Mouse (Mus musculus) stomach, postnatal 0 days (tissue): ENCODE measurements around the gene Pabpc4. TPM values are rescaled to one million over a fixed set of nuclear protein-coding genes. Genes with fewer than 3 reads are reported as not detected.

ENCODE experiments used
- ATAC-seq: fragments of 200-750 bp; cut with Nextera tagmentation; 2 replicates; pipeline ENCODE4 v1.8.0; 2017; ENCODE audit not compliant: low FRiP score, low TSS enrichment
- DNase-seq: peaks from one replicate; pipeline ENCODE4 v3.0.0-alpha.2; 2016; ENCODE audit warnings: low spot score
- H3K27ac ChIP-seq: fragments of 300-500 bp; sonication (generic); replicated peaks from 2 replicates; pipeline ENCODE4 v1.5.1; 2014; ENCODE audit warnings: mild to moderate bottlenecking, control low read depth
- H3K27me3 ChIP-seq: fragments of 300-500 bp; sonication (generic); 2 replicates; pipeline ENCODE4 v1.6.1; 2014; ENCODE audit warnings: low read length; ENCODE audit not compliant: control insufficient read depth, insufficient read depth
- H3K36me3 ChIP-seq: fragments of 300-500 bp; sonication (generic); 2 replicates; pipeline ENCODE4 v1.6.1; 2014; ENCODE audit warnings: low read length, mixed read lengths; ENCODE audit not compliant: control insufficient read depth, insufficient read depth
- H3K4me1 ChIP-seq: fragments of 300-500 bp; sonication (generic); replicated peaks from 2 replicates; pipeline ENCODE4 v1.6.1; 2014; ENCODE audit warnings: antibody characterized with exemption; ENCODE audit not compliant: control insufficient read depth, insufficient read depth
- H3K4me2 ChIP-seq: fragments of 300-500 bp; sonication (generic); replicated peaks from 2 replicates; pipeline ENCODE4 v1.6.1; 2014; ENCODE audit warnings: low read depth, mild to moderate bottlenecking, control low read depth, moderate library complexity
- H3K4me3 ChIP-seq: fragments of 300-500 bp; sonication (generic); 2 replicates; pipeline ENCODE4 v1.5.1; 2014; ENCODE audit warnings: low read depth, low read length, control low read depth
- H3K9ac ChIP-seq: fragments of 300-500 bp; sonication (generic); 2 replicates; pipeline ENCODE4 v1.6.1; 2014; ENCODE audit warnings: mild to moderate bottlenecking, low read length, control low read depth, mixed read lengths
- H3K9me3 ChIP-seq: fragments of 300-500 bp; sonication (generic); 2 replicates; pipeline ENCODE4 v1.6.1; 2016; ENCODE audit warnings: low read length; ENCODE audit not compliant: control insufficient read depth
- CTCF ChIP-seq: IDR thresholded peaks from 2 replicates; pipeline ENCODE4 v1.5.1; 2016; ENCODE audit warnings: antibody characterized with exemption, low read depth, mild to moderate bottlenecking, moderate library complexity
- EP300 ChIP-seq: optimal IDR thresholded peaks from 2 replicates; pipeline ENCODE3; 2016; ENCODE audit warnings: antibody characterized with exemption
- WGBS: fragments of 180-500 bp; shearing (Covaris S2); extraction: QIAGEN DNeasy Blood & Tissue Kit; methylation state at CpG from one replicate; pipeline ENCODE4 v1.1.7; 2014; 5-methylcytosine and 5-hydroxymethylcytosine counted together
- polyA plus RNA-seq: library from polyadenylated mRNA; unstranded; fragments of >200 nt; fragmentation: Nextera tagmentation; extraction: Ambion mirVana; gene quantifications from 2 replicates; pipeline ENCODE4 v1.2.1, GENCODE M21; 2015

Gene Pabpc4
- polyA plus RNA-seq, 1 experiment from 2014 or later, result 15.7 TPM

DNA sequence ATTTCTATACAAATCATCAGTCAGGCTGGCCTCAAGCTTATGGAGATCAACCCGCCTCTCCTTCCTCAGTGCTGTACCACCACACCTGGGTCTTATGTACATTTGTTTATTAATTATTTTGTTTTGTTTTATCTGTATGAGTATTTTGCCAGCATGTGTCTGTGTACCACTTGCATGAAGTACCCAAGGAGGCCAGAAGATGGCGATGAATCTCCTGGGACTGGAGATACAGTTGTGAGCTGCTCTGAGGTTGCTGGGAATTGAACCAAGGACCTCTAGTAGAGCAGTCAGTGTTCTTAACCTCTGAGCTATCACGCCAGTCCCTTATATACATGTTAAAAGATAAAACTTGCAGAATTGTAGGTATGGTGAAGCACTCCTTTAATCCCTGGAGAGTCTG, 38.8 kb upstream of the Pabpc4 start:
- H3K27me3 ChIP-seq, result no peaks in the 10 kb centered on the region
- no peak overlapping the region for H3K27ac ChIP-seq
- TF ChIP-seq CTCF (peak; percentile 69), EP300 (no peak)
- WGBS, result 61% methylated on average over 3 of the region's 3 CpGs
- peaks cover 4% of the 10 kb centered on the region; the same call in 1 of the 2 replicates for H3K4me1 ChIP-seq
- no peak overlapping the region for H3K9ac ChIP-seq
- no peaks in the 10 kb centered on the region for H3K36me3 ChIP-seq
- H3K4me2 ChIP-seq, result no peak overlapping the region
- H3K4me3 ChIP-seq, result no peak overlapping the region
- H3K9me3 ChIP-seq, result no peaks in the 10 kb centered on the region
- ATAC-seq, result no peak
- peak; percentile 42 for DNase-seq

DNA sequence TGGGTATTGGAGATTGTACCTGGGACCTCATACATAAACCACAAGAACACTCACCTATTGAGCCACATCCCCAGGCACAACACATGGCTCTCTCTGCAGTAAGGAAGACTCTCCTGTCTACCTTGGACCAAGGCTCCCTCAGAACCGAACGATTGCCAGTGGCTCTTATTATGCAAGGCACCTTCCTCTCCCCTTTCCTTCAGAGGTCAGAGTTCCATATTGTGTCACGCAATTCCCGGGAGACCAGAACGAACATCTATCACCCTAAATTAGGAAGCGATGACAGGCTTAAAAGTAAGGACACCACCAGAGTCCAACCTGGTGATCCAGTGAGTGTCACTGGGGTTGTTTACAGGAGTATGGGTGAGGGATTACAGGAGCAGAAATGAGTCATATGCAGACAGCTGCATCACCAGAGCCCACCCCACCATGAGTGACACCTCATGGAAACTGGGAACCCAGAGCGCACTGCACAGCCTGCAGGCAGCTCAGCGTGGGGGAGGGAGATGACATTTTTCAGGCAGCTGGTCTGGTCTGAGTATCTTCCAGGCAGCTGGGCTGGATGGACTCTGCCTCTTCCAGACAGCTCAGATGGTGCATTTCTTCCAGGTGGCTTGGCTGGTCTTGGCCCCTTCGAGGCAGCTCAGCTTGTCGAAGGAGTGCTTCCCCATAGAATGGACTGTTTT, 36.3 kb upstream of the Pabpc4 start:
- Histone ChIP-seq H3K27me3 (no peaks in the 10 kb centered on the region), H3K4me3 (no peak overlapping the region), H3K9me3 (no peaks in the 10 kb centered on the region), H3K4me1 (peaks cover 4% of the 10 kb centered on the region; the same call in 1 of the 2 replicates), H3K9ac (no peak overlapping the region), H3K27ac (no peak overlapping the region), H3K4me2 (no peak overlapping the region), H3K36me3 (no peaks in the 10 kb centered on the region)
- DNase-seq (no peak), ATAC-seq (peak; percentile 66)
- WGBS, result 49% methylated on average over 10 of the region's 10 CpGs
- TF ChIP-seq CTCF, result no peak
- no peak for TF ChIP-seq EP300

DNA sequence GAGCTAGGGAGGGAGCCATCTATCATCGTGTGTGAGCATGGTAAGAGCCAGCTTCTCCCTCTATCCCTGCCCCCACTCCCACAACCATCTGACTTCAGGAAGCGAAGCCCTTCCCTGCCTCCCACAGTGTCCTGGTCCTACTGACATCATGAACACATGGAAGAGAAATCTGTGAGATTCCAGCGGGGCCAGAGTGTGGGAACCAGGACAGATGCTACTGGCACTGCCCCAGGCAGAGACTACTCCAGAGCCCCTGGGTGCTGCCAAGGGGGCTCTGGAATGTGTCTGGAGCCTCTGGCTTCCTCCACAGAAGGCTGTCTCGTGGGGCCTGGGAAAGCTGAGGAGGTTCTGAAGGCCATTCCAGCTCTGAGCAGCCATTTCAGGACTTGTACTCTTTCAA, 34.4 kb upstream of the Pabpc4 start:
- no peaks in the 10 kb centered on the region for H3K36me3 ChIP-seq
- no peak overlapping the region for H3K9ac ChIP-seq
- H3K4me1 ChIP-seq, result peaks cover 4% of the 10 kb centered on the region; the same call in 1 of the 2 replicates
- no peaks in the 10 kb centered on the region for H3K27me3 ChIP-seq
- no peak overlapping the region for H3K4me2 ChIP-seq
- peak; percentile 39 for DNase-seq
- H3K27ac ChIP-seq, result peak overlapping the region; percentile 56; the same call in 1 of the 2 replicates
- no peaks in the 10 kb centered on the region for H3K9me3 ChIP-seq
- H3K4me3 ChIP-seq, result no peak overlapping the region
- ATAC-seq, result peak; percentile 30; the same call in 1 of the 2 replicates
- TF ChIP-seq EP300, result no peak
- no peak for TF ChIP-seq CTCF
- 35% methylated on average over 4 of the region's 4 CpGs for WGBS

DNA sequence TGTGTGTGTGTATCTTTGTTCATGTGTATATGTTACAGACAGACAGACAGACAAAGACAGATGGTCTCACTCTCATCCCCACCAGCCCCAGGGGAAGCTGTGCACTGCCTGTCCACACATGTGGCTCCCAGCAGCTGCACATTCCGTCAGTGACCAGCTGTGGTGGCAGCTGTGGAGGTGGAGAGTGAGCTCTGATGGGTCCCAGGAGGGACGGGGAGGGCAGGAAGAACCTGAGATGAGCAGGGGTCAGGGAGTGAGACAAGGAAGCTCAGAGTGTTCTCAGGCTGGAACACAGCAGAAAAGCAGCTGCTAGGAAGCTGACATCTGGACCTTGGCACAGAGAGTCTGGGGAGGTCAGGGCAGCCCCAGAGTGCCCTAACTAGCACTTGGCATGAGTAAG, 33.9 kb upstream of the Pabpc4 start:
- no peak for DNase-seq
- ATAC-seq, result peak; percentile 36; the same call in 1 of the 2 replicates

DNA sequence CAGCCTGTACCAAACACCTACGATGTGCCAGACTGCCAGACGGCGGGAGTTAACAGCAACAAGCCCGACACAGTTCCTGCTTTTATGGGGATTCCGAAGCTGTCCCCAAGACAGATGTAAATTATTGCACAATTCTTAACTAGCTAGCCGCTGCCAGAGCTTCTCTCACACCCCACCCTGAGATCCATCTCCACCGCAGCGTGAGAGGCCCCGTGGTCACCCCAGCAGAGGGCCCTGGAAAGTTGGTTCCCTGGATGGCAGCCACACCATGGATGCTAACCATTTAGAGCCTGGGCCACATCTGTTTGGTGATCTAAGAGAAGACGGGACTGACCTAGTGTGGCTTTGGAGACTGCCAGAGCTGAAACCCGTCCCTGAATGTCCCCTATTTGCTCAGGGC, 33.0 kb upstream of the Pabpc4 start:
- no peaks in the 10 kb centered on the region for H3K36me3 ChIP-seq
- ATAC-seq (no peak), DNase-seq (no peak)
- no peaks in the 10 kb centered on the region for H3K9me3 ChIP-seq
- TF ChIP-seq EP300 (no peak), CTCF (no peak)
- no peak overlapping the region for H3K27ac ChIP-seq
- H3K9ac ChIP-seq, result no peak overlapping the region
- no peak overlapping the region for H3K4me2 ChIP-seq
- 41% methylated on average over 11 of the region's 11 CpGs for WGBS
- peaks cover 4% of the 10 kb centered on the region; the same call in 1 of the 2 replicates for H3K4me1 ChIP-seq
- H3K27me3 ChIP-seq, result no peaks in the 10 kb centered on the region
- H3K4me3 ChIP-seq, result no peak overlapping the region

More for the DNA sequence above, 33.9 kb upstream of the Pabpc4 start:
- H3K27ac ChIP-seq, result peak overlapping the region; percentile 6; the same call in 1 of the 2 replicates
- no peaks in the 10 kb centered on the region for H3K36me3 ChIP-seq
- no peak overlapping the region for H3K4me3 ChIP-seq
- TF ChIP-seq CTCF (no peak), EP300 (no peak)
- no peak overlapping the region for H3K4me2 ChIP-seq
- 33% methylated on average over 2 of the region's 2 CpGs for WGBS
- no peaks in the 10 kb centered on the region for H3K27me3 ChIP-seq
- peaks cover 4% of the 10 kb centered on the region; the same call in 1 of the 2 replicates for H3K4me1 ChIP-seq
- no peaks in the 10 kb centered on the region for H3K9me3 ChIP-seq
- no peak overlapping the region for H3K9ac ChIP-seq

DNA sequence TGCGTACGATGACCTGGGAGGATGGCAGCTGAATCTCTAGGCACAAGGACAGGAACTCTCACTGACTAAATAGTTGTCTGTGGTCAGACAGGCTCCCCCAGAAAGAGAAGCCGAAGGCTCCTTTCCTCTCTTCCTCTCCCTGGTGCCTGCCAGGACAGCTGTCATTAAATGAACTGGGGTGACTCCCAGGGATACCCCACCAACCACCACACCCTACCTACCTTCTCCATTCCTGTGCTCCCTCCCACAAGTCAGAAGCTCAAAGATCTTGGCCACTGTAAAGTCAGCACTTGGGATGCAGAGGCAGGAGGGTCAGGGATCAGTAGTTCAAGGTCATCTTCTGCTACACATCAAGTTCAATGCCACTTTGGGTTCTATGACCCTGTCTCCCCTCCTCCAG, 29.3 kb upstream of the Pabpc4 start:
- H3K27ac ChIP-seq, result no peak overlapping the region
- ATAC-seq, result no peak
- no peaks in the 10 kb centered on the region; the same call in 1 of the 2 replicates for H3K4me1 ChIP-seq
- WGBS, result 63% methylated on average over 3 of the region's 3 CpGs
- TF ChIP-seq EP300 (no peak), CTCF (no peak)
- H3K27me3 ChIP-seq, result no peaks in the 10 kb centered on the region
- H3K4me3 ChIP-seq, result no peak overlapping the region
- no peak for DNase-seq
- no peak overlapping the region for H3K9ac ChIP-seq
- no peaks in the 10 kb centered on the region for H3K9me3 ChIP-seq
- no peaks in the 10 kb centered on the region for H3K36me3 ChIP-seq
- H3K4me2 ChIP-seq, result no peak overlapping the region
